Mouse (Mus musculus): ENCODE data around the gene Gm49450.

Gene Gm49450

DNA sequence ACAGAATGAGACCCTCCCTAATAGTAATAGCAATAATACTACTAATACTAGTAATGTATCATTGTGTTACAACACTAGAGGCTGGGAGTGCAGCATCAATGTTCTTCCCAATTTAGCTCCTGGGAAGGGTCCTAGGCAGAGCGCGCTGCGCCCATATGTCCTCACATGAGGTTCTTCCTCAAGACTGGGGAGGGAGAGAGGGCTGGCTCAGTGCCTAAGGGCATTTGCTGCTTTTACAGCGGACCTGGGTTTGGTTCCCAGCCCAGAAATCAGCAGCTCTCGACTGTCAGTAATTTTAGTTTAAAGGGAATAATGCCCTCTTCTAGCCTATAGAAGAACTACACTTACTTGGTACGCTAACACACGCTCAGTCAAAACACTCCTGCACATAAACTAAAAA lies 65.8 kb downstream of the Gm49450 start:
- no peak for DNase-seq

DNA sequence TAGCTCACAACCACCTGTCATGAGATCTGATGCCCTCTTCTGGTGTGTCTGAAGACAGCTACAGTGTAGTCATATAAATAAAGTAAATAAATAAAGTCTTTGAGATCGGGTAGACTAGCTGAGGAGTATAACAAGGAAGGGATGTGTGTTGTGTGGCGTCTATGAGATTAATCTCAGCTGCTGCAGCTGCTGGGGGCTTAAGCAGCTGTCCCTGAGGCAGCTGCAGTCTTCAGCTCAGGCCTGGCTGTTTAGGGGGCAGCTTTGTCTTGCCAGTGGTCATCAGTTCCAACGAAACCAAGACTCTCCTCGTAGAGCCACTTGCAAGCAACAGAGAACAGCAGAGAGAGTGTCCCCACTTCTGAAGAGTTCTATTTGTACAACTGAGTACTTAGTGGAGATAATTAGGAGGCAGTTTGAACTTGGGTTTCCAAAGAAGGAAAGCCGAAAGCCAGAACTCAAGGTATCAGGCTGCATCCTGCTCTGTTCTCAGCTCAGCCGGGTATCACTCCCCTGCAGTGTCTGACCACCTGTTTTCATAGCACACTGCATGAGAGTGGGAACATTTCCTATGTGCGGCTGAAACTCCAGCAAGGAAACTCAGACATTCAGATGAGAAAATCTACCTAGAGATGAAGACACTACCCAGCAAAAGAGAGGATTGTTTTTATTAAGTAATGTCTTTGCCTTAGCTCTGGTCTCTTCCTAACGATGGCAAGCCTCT lies 66.5 kb downstream of the Gm49450 start:
- no peak for DNase-seq

DNA sequence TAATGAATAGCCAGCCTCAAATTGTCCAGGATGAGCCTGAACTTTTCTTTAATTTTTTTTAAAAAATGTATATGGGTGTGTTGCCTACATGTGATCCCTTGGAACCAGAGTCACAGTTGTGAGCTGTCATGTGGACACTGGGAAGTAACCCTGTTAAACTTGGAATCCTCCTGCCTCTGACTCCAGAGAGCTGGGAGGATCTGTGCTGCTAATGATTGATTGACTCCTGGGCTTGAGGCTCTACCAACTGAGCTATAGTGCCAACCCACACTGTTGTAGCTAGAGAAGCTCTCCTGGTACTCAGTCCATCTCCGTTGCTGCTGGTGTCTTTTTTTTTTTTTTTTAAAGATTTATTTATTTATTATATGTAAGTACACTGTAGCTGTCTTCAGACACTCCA lies 69.2 kb downstream of the Gm49450 start:
- no peak for DNase-seq

DNA sequence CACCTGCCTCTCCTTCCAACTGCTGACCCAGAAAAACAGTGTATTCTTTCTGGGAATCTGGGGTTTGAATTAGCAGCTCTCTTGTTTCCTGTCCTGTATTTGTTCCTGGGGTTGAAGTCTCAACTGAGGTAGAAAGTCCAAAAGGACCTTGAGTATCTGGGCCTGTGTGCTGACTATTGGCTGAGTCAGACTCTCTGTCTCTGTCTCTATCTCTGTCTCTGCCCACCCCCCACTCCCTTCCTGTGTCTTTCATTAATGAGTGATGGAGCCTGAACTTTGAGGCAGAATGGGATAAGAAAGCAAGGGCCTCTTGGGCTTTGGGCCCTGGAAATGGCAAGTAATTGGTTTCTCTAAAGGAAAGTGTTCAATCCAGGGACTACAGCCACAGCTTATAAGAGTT lies 69.7 kb downstream of the Gm49450 start:
- DNase-seq, result no peak

Measured in cerebellum, adult 18-20 months (tissue).